Mouse (Mus musculus) lung, postnatal 25 days (tissue): ENCODE measurements around the gene Clock.

Source experiments
- DNase-seq: peaks from one replicate; pipeline ENCODE4 v3.0.0; 2022; ENCODE audit warnings: low spot score

Clock gene

DNA sequence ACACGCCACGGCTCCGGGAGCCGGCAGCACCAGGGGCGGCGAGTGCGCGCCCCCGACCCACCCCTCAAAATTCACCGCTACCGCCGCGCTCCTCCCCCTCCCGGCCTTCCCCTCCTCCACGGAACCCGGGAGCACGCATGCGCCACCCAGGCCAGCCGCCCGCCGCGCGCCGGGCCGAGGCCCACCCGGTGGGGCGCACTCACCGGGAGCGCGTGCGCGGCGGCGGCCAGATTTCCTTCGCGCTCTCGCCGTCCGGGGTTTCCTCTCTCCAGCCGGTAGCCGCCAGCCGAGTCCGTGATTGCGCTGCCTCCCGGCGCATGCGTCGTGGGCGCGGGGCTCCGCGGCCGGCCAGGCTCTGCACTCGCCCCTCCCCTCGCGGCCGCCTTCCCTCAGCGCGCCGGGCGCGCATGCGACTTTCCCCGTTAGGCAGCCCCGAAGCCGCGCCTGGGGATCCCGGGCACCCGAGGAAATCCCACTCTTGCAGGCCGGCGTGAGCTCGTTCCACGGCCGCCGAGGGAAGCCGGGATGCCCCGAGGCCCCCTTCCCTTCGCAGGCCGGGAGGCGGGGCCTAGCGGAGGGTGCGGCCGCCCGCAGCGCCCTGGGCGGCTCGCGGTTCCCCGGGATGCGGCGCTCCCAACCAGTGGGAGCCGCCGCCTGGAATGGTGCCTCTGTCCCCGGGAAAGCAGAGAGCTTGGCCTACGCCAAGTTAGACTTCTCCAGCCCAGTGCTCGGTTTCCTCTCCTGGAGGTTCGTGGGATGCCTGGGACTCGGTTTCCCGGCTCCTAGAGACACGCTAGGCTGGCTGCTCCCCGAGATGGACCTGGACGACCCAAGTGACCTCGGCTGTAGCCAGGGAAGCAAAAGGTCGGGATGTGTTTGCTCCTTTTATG is at the start of gene Clock:
TSS of gene Clock (minus strand) at position 341 of the 890 bp plus-strand sequence.
- peak; percentile 88 for DNase-seq

DNA sequence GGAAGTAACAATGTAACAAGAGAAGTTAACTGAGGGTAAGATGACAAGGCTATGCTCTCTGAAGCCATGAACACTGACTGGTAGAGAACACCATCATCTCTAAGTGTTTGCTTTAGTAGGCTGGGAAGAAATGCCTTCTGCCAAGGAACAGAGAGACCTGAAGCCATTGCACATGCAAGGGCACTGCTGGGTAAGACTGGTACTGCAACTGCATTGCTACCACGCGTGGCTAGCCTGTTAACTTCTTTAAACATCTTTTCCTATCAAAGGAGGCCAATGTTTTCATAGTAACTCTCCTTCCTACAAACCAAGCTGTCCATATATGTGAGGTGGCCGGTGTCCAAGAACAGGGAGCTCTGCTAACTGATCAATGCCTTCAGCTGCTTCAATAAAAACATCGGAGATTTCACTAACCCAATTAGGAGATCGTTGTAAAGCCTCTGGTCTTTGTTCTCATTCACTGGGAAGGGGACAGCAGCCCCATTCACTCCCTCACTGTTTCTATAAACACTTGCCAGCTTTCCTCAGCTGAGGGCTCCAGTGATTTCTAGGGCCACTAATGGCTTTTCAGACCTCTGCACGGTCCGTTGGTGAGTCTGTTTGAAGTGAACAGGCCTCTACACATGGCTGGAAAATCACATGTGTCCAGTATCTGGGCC is 47.5 kb upstream of the Clock start:
- no peak for DNase-seq

DNA sequence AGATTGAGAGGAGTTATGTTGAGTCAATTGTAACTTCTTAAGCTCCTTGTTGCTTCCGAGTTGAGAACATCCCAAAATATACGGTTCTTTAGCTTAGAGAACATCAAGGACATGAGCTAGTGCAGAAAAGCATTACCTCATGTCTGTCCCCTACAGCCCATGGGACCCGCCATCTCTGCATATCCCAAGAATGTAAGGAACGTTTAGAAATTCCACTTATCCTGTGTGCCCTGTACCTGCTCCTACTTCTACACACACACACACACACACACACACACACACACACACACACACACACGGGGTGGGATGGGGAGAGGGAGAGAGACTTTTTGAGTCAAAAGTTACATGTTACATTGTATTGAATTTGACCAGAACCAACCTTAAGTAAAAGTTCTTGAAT is 46.9 kb upstream of the Clock start:
- DNase-seq = no peak

DNA sequence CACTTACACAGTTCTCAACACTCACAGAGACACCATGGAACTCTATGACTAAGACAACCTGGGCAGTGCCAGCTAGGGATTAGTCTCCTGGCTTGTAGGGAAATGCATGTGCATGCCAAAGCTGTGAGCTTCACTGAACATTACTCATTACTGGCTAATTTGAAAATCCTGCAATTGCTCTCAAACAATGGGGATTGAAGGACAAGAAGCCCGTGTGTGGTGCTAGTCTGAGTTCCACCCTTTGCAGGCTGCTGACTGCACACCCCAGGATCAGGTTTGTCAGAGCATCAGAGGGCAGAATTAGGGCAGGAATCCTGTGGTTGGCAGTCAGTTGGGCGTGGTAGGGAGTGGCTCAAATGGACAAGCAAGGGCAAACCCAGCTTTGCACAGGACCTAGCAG is 41.5 kb upstream of the Clock start:
- DNase-seq = no peak

DNA sequence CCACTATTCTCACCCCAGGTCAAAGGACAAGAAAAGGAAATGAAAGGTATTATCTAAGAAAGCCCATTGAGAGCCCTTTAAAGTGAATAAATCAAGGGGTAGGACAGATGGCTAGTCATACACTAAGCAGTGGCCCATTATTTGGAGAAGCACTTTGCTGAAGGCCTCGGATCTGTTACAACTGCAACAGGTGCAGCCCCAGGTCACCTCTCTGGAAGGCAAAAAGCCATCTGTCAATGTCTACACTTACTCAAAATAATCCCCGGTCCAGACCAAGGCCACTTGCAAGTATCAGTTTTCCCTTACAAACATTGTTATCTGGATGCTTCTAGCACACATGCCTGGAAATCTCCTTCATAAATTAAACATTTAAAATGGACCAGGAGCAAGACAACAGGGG is 36.3 kb upstream of the Clock start:
- DNase-seq = no peak

DNA sequence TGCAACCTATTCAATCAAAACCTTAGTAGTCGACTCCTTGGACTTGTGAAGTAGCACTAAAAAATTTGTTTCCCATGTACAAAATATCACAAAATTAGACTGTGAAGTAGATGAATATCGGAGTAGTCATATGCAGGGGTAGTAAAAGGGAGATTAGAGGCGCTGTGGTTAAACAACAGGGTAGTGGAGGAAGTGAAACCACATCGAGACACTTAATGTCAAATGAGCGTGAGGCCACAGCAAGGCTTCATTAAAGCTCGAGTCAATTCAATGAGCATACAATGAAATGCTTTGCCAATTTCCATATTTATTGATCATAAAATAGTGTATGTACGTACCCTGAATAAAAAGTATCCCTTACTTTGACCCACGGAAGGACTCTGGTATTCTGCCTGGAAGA is 32.5 kb upstream of the Clock start:
- no peak for DNase-seq

DNA sequence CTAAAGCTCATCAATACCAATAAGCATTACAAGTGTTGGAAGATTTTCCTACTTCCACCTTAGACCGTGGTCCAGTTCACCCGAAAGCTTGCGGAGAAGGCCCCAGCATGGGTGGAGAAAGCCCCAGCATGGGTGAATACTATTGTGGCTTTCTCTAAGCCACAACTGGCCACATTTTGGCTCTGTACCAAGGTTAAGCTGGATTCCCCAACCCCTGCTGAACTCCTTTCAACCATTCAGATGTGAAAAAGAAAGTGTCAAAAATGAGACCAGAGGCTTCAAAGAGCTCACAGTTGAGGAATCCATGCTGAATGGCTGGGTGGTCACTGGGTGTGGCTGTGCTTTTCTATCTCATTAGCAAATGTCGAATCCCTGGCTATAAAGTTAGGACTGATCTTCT is 29.2 kb upstream of the Clock start:
- no peak for DNase-seq

DNA sequence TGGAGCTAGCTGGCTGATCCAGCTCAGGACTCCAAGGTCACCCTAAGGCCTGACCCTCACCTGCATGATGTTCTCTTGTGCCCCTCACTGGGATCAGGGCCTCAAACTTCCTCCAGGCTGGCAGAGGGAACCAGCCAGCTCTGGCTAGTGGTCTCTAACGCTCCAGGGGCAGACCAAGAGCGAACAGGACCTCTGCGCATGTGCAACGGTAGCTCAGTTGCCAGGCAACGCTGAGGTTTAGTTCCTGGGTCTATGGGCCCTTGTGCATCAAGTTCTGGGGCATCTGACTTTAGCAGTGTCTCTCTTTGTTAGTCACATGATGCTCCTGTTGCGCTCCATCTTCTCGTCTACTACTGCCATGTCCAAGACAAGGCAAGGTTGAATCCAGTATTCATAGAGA is 26.4 kb upstream of the Clock start, which contains the start of gene Pdcl2:
TSS of gene Pdcl2 (minus strand) at position 204 of the 400 bp plus-strand sequence.
- DNase-seq = no peak

DNA sequence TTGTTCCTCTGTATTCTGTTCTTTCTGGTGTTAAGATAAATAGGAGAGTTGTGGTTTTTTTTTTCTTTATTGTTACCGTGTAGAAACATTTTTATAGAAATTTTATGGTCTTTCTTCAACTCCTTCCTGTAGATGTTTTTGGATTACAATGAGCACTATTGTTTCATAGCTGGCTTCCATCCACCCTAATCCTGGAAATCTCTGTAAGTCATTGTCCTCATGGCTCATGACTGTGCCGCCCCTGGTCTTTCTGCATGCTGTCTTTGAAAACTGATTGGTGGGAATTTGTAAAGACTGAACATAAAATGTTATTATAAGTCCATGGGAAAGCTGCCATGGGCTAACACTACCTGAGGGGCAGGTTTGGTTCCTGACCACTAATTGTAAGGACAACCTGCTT is 22.7 kb upstream of the Clock start:
- DNase-seq = no peak

DNA sequence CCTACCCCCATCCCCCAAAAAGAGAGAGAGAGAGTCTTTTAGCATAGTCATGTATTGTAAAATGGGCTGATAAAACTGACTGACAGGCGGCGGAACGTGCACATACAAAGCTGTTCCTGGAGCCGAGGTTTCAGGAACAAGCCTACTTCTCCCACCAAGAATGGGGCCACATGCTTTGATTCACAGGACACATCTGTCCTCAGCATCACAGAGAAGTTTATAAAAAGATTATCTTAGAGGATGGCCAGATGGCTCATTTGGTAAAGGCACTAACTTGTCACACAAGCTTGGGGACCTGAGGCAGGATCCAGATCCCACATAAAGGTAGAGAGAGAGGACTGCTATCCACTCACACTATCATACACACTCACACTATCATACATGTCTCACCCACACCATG is 20.5 kb upstream of the Clock start:
- DNase-seq = no peak

DNA sequence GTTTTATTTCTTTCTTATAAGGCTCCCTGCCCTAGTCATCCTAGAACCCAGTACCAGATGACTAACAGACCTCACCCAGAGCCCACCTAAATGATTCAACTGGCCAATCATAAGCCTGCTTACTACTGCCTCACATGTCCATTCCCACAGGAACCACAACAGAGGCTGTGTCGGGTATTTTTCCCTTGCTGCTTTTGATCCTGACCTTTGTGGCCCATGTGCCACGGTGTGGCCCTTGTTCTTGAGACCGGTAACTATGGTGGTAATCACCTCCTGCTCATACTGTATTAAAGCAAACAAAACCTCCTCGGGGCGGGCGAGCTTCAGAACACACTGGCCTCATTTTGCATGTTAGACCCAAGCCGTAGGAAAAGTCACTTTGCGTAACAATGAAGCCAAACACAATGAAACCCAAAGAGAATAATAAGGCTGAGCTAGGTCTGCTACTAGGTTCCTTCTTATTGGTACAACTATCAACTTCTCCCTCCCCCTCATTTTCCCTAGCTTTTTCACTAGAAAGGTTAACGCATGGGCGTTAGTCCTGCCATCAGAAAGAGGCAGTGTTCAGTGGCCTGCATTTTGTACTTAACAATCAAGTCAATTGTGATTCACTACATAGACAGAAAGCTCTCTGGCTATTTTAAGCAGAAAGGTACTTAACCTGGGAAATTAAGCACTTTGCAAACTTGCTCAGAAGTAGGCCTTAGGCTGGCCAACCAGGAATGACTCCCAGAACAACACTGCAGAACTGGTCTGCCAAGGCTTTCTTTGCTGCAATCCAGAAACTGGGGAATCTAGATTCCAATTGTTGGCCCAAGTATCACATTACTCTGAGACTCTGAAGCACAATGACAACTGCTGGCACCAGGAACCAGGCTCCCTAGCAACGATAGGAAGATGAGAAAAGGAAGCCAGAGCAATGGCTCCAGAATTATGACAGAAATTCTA is 16.9 kb upstream of the Clock start:
- peak; percentile 61 for DNase-seq

DNA sequence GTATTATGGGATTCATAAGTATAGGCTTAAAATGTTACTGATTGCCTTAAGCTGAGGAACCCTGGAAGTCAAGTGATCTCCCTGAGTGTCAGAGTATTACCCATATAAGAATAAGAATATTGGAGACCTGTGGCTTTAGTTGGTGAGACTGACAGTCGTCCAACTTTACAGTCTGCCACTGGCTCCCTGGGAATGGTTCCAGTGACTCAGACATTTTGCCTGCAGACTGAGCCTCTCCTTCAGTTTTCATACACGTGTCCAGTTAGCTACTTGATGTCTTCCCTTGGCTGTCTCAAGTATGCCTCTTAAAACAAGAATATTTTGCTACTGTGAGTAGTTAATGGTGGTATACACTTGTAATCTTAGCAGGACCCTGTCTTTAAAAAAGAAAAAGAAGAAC is 3.6 kb upstream of the Clock start:
- no peak for DNase-seq

DNA sequence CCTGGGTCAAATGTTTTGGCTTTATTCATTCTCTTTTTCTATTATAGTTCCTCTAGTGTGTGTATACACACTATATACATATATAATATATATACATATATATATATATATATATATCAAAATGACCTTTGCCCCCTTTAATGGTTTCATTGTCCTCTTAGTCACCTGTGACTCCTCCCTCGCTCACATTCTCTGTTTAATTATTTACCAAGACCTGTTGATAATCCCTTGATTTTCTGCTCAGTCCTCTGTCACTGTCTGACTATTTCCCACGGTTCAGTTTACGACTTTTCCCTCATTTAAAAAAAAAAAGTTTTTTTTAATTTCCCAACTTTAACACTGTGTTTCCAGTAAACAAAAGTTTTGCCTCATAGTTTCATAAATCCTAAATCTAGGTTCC is 1.7 kb upstream of the Clock start:
- no peak for DNase-seq

DNA sequence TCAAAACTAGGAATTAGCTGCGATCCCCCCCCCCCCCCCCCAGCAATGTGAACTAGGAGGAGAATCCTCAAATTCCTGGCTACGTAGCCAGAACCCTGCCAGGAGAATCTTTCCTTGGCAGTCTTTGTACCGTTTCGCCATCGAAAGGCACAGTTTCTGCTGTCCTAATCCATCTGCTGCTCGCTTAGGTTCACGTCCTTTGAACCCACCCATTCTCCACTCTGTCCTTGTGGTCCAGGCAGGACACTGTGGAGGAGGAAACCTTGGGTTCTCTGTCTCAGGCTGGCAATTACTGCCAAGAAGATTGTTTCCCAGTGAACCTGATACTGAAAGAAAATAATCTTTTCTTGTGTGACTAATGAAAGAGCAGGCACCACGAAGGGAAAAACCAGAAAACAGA is 1.0 kb upstream of the Clock start:
- no peak for DNase-seq

DNA sequence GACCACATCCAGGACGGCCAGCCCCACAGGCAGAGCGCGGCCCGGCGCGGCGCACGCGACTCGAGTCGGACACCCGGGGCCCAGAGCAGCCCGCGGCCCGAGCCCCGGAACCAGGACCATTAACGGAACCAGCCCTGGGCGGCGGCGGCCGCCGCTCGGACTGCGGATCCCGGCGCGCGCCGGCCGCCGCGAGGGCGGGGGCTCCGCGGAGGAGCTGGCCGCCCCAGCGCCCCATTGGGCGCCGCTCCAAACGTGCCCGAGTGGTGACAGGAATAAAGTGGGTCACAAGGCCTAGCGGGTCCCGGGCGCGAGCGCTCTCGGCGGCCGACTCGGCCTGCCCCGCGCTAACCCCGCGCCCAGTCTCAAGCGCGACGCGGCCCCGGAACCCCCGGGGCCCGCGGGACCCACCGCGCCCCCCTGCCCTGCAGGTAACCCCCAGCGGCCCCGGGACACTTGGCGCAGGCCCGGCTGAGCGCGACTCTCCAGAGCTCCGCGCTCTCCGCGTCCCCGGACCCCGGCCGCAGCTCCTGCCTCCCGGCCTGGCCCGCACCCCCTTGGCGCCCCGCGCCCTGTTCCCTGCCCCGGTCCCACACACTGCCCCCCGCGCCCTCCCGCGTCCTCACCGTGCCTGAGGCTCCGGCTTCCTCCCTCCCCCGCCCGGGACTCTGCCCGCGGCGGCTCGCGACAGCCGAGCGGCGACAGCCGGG is 694 bp downstream of the Clock start:
- peak; percentile 84 for DNase-seq

DNA sequence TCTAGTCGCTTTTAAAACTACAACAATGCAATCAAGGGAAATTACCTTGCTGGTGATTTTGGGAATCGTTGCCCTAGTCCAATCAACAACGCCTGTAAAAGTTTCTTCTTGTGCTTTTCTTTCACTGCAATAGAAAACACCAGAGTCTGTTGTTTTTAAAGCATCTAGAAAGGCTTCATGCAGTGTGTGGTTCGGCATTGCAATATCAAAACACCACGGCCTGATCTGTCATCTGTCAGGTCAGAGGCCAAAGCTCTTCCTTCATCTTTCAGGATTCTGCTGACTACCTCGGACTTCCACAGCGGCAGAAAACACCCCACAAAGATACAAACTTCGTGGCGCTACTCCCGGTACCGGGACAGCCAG is 1.2 kb downstream of the Clock start:
- DNase-seq = no peak

DNA sequence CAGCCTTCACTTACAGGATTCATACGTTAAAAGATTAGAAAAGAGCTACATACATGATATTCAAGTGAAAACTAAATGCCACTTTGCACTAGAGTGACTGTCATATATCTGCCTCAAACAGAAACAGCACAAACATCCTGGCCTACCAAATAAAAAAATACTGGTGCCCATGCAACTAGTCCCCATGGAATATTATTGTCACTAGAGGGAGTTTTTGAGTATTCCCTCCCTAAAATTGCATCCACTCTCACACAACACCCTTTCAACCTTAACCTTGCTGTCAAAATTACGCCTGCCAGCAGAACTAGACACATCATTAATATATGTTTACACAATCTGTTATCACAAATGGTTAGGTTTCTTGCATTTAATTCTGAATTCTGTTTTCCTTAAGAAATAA is 2.6 kb downstream of the Clock start:
- no peak for DNase-seq

DNA sequence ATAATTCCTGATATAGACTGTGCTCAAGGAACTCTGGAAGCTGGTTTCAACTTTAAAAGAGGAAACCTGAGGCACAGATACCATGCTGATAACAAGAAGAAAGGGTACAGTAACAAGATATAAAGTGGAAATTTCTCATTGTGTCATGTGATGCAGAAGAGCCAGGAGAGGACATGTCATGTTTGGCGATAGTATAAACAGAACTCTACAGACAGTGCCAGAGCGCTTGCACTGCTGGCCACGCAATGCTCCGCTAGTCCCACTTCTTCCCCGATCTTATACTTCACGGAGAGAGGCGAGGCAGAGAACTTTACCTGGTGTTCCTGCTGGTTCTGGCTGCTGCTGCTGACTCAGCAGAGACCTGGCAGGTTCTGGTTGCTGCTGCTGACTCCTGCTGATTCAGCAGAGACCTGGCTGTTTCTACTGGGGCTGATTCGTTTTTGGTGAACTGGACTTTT is 15.3 kb downstream of the Clock start:
- no peak for DNase-seq

DNA sequence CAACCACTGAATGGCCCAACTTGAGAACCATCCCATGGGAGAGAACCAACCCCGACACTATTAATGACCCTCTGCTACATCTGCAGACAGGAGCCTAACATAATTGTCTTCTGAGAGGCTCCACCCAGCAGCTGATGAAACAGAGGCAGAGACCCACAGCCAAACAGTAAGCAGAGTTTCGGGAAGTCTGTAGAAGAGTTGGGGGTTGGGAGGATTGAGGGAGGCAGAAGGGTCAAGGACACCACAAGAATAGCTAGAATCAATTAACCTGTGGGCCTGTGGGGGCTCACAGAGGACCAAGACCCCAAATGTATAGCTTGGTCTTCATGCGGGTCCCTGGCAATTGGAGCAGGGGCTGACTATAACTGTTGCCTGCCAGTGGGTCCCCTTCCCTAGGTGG is 16.3 kb downstream of the Clock start:
- no peak for DNase-seq

DNA sequence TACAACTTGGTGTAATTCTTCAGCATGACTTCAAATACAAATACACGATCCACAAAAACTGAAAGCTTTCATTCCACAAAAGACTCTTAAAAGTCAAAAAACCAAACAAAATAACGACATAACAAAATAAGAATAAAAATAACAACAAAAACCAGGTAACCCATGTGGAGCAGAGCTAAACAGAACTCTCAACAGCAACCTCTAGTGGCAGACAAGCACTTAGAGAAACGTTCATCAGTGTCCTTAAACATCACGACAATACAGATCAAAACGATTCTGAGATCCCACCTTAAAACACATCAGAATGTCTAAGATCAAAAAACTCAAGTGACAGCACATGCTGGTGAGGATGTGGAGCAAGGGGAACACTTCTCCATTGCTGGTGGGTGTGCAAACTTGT is 17.5 kb downstream of the Clock start:
- DNase-seq = no peak

DNA sequence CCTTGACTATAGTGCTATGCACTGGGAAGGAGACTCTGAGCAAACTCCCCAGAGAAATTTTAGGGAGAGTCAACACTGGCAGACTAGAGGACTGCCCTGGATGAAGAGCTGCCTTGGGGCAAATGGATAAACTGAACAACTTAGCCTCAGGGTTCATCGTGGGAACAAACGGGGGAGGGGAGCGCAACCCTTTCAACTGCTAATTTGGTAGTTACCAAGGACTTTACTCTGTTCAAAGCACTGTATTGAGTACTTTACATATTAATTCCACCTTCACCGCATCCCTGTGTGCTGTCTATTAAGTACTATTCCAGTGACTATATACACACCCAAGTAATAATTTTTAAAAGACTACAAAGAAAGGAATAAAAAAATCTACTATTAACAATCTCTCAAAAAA is 18.9 kb downstream of the Clock start:
- no peak for DNase-seq

DNA sequence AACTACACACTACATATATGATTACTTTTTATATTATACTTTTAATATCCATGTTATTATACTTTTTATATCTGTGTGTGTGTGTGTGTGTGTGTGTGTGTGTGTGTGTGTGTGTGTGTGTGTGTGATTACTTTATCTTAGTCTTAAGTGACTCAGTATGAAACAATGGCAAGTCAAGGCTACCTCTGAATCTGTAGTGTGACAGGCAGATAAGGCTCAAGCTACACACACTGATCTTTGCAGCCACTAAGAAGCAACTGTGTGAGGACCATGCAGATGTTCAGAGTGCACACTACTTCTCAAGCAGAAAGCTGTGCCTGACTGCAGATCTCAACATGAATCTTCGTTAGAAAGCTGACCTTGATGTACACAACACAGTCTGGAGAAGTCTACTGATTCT is 20.7 kb downstream of the Clock start:
- no peak for DNase-seq
